Mouse (Mus musculus): ENCODE data around the gene Kctd19.
A peak's percentile ranks its signal among the peaks of the same experiment; 100 is the strongest.

Kctd19 gene

DNA sequence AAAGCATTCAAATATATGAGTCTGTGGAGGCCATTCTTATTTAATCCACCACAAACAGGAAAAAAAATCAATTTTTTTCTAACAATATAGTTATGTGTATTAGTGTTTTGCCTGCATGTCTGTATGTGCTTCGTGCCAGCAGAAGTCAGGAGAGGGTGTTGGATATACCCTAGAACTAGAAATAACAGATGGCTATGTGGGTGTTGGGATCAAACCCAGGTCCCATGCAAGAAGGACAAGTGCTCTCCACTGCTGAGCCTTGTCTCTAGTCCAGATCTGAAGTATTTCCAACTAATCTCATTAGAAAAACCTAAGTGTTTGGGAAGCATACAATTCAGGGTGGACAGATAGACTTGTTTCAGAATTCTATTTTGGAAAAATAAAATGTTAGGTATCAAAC, 8.7 kb upstream of the Kctd19 start:
- DNase-seq (ENCODE audit: low spot score), result no peak

DNA sequence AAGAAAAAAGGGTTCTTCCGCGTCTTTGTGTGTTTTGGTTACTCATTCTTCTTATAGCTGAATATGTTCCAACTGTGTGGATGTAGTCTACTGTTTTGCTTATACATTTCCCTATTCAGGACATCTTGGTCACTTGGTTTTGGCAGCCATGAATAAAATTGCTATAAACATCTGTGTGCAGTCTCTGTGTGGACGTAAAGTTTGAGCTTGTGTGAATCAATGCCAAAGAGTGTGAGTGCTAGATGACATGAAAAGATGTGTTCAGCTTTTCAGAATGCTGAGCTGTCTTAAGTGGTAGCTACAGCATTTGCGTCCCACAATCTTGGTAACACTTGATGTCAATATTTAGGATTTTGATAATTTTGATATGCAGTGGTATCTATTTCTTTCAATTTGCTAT, 6.5 kb upstream of the Kctd19 start:
- no peak for DNase-seq (ENCODE audit: low spot score)

DNA sequence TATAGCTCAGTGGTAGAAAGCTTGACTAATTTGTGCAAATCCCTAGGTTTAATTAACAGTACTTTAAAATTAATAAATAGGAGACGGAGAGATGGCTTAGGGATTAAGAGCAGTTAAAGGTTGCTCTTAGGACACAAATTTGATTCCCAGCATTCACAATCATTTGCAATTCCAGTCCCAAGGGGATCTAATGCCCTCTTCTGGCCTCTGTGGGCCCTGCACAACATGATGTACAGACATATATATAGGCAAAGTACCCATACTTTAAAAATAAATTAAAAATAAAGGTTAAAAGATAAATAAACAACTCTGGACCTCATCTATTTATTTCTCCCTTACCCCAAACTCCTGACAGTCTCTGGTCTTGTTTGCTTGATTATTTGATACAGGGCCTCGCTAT, 5.7 kb upstream of the Kctd19 start:
- no peak for DNase-seq (ENCODE audit: low spot score)

DNA sequence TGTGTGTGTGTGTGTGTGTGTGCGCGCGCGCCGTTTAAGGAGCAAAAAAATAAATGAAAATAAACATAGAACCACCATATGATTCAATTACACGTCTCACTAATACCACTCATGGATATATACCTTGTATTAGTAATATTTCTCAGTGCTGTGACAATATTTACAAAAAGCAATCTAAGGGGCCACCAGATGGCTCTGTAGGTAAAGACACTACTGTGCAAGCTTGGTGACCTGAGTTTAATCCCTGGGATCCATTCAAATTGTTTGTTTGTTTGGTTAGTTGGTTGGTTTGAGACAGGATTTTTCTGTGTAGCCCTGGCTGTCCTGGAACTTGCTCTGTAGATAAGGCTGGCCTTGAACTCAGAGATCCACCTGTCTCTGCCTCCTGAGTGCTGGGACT, 3.4 kb downstream of the Kctd19 start:
- DNase-seq (ENCODE audit: low spot score), result peak; percentile 45

DNA sequence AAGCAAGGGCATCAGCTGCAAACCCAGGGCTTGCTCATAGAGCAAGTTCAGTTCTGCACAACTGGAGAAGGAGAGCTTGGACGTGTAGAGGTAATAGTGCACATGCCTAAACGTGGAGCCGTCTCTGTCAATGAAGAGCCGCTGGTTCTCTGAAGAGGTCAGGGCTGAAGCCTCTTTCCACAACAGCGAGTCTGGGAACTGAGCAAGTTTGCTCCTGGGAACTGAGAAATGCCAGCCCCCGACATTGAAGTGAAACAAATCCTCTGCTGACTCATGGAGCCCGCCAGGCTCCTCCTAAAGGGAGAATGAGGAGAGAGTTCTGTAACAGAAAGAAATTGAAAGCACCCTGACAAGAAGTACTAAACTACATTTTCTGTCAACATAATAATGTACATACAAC, 5.0 kb downstream of the Kctd19 start:
- no peak for DNase-seq (ENCODE audit: low spot score)

DNA sequence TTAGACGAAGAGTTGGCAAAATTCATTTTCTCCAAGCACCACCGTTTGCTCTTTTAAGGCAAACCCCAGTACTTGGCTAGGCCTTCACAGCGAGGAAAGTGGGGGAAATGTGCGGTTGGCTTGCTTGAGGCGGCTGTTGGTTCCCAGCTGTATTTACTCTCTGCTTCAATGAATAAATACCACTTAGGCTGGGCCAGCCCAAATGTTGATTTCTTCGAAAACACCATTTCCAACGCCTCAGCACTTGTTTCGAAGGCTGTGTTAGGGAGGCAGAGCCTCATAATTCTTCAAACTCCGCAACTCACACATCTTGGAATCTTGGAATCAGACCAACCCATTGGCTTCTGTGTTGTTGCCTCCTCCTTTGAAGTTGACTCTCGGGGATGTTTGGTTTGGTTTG, 6.9 kb downstream of the Kctd19 start:
- no peak for DNase-seq (ENCODE audit: low spot score)

DNA sequence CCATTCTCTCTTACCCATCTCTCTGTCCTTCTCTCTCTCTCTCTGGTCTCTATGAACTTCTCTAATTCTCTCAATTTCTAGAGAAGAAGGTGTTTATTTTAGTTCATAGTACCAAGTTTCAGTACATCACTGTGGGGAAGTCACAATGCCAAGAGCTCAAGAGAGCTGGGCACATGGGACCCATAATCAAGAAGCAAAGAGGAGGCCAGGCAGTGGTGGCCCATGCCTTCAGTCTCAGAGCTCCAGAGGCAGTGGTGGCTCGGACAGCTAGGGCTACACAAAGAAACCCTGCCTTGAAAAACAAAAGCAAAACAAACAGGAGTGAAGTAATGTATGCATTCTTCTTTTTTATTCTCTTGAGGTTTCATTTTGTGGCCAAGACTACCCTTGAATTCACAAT, 8.8 kb downstream of the Kctd19 start:
- no peak for DNase-seq (ENCODE audit: low spot score)

DNA sequence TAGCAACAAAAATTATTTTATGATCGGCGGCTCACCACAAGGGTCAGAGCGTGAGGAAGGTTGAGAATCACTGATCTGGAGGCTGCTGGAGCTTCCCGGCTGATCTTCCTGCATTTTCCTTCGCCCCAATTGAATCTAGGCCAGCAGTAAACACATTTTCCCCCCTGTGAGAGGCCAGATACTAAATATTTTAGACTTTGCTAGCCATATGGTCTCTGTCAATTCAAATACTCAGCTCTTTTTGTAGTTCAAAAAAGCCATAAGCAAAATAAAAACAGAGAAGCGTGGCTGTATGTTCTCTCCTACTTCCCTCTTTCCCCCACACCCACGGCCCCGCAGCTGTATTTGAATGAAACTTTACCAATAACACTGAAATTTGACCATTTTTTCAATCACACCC, 9.8 kb downstream of the Kctd19 start:
- DNase-seq (ENCODE audit: low spot score), result no peak

DNA sequence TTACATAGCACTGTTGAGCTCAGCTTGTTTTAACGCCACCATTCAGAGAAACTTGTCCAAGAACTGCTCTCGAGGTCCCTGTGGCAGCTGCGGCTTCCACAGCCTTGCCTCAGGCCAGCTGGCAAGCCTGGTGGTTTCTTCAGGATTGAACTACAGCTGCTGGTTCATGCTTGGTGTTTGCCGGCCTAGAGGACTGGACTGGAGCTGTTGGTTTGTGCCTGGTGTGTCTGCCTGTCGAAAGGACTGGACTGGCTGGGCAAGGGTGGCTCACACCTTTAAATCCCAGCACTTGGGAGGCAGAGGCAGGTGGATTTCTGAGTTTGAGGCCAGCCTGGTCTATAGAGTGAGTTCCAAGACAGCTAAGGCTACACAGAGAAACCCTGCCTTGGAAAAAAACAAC, 13.3 kb downstream of the Kctd19 start:
- no peak for DNase-seq (ENCODE audit: low spot score)

DNA sequence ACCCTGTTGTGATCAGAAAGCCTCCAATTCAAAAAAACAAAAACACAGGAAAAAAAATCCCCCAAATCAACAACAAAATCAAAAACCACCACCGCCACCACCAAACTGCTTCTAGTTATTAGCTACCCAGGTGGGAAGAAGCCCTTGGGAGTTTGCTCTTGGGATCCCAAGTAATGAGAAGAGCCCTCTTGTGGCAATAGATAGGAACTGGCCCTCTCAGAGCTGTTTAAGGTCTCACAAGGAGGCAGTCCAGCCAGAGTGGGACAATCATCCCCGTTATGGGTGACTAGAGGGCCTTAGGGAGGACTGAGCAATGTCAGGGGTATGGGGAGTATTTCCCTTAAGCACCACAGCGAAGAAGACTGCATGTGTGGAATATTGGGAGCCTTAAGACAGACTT, 15.6 kb downstream of the Kctd19 start:
- DNase-seq (ENCODE audit: low spot score), result peak; percentile 75

DNA sequence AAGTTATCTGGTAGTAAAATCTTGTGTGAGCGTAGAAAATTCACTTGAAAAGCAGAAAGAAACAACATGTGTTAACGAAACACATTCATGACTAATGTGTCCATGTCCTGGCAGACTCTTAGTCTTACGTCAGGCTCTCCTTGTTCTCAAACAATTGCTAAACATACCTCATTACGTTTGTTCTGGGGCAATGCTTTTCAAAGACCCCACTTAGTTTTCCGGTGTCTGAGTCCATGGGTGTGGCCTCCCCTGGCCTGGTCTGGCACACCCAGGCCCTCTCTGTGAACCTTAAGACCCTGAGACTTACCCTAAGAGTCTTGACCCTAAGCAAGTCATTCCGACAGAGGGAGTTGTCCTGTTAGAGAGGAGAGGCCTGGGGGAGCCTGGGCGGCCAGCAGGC, 19.4 kb downstream of the Kctd19 start:
- no peak for DNase-seq (ENCODE audit: low spot score)

DNA sequence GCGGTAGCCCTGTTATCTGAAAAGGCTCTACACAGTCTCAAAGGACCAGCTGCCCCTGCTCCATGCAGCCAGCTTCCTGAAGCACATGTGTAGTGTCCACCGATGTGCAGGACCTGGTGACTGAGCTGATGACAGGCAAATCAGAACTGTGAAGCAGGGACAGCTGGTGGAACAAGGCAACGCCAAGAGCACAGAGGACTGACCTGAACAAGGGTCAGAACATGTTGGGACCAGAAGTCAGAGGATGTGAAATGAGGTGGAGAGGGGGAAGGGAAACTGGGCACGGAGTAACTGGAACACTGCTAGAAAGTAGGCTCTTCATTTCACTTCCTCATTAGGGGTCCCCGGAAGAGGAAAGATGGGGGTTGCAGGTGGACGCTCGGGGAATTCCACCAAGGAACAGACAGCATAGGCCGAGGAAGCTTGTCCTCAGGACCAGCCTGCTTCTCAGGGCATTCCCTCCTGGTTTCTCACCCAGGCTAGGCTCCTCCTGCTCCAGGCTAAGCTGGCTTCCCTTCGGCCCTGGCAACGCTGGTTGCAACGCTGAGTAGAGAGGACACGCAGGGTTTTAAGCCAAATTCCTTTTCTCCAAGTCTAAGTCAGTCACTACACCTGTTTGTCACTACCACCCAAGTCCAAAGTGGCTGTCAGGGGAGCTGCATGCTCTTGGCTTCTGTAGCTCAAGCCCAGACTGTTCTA, 20.1 kb downstream of the Kctd19 start:
- DNase-seq (ENCODE audit: low spot score), result no peak

DNA sequence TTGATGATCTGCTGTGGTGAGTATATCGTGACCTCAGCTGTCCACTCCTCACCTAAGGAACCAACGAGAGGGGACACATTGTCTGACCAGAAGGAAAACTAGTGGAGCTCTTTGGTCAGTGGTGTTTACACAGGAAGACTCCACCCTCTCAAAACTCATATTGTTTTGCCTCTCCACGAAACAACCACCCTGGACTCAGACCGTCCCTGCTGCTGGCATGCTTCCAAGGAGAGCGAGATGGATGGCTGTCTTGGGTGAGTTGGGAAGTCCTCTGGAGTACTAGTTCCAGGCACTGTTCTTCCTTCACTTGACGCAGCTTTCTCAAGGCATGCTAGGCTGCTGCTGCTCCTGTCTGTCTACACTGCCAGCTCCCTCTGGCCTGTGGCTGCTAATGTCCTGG, 24.2 kb downstream of the Kctd19 start:
- DNase-seq (ENCODE audit: low spot score), result peak; percentile 54

DNA sequence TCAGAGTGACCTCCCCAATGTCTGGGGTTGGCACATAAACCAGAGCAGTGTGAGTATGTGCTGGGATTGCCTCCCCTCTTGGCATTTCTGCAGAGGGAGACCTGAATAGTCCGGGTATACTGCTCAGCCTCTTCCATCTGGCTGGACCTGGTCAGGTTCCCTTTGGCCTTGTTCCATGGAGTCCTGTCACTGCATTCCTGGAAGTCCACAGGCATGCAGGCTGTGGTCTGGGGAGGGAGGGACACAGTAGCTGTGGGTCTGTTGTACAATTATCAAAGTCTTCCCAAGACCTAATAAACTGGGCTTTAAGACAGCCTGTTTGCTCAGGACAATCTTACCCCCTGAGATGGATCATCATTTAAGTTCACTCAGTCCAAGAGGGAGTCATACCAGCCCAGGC, 26.2 kb downstream of the Kctd19 start:
- no peak for DNase-seq (ENCODE audit: low spot score)

DNA sequence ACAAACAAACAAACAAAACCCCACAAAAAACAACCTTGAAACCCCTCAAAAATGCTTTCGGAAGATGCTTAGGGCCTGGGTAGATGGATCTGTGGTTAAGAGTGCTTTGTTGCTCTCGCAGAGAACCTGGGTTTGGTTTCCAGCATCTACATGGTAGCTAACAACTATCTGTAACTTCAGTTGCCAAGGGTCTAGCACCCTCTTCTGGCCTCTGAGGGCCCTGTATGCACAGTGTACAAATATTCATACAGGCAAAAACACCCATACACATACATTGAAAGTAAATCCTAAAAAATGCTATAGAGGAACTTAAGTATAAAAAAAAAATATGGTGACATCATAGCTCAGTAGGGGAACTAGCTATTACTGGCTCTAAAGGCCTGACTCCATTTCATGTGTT, 29.2 kb downstream of the Kctd19 start:
- no peak for DNase-seq (ENCODE audit: low spot score)

DNA sequence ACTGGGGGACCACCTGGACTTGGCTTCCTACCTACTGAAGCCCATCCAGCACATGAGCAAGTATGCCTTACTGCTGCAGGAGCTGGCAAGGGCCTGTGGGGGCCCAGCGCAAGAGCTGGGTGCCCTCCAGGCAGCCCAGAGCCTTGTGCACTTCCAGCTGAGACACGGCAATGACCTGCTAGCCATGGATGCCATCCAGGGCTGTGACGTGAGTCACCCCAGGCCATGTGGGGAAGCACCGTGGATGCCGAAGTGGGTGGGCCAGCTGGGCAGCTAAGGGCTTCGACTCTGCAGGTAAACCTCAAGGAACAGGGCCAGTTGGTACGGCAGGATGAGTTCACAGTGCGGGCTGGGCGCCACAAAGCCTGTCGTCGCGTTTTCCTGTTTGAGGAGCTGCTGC, 33.0 kb downstream of the Kctd19 start:
- no peak for DNase-seq (ENCODE audit: low spot score)

DNA sequence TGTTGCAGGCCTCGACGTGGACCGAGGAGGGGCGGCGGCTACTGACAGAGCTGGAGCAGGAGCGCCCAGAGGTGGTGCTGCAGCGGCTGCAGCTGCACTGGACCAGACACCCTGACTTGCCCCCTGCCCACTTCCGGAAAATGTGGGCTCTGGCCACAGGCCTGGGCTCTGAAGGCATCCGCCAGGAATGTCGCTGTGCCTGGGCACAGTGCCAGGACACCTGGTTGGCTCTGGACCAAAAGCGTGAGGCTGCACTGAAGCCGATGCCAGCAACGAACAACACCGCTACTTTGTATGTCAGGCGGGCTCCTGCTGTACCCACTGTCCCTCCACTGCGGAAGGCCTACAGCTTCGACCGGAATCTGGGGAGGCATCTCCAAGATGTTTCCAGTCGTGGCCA, 34.6 kb downstream of the Kctd19 start:
- DNase-seq (ENCODE audit: low spot score), result no peak

DNA sequence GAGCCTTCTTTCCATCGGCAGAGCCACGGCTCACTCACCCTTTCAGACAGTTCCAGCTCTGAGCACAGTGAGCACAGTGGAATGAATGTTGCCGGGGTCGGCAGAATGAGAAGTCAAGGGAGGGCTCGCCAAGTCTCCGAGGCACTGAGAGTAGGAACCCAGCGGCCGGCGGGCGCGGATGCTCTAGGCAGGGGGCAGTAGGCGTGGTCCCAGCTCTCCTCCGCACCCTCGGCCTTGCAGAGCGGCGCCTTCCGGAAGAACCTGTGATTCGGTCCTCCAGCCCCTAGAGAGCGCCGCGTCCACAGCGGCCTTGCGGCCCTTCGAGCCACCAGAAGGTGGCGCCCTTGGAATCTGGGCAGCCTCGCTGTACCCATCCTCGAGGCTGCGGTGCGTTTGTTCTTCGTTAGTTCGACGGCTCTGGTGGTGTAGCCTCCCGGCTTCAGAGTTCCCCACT, 38.8 kb downstream of the Kctd19 start:
- no peak for DNase-seq (ENCODE audit: low spot score)

DNA sequence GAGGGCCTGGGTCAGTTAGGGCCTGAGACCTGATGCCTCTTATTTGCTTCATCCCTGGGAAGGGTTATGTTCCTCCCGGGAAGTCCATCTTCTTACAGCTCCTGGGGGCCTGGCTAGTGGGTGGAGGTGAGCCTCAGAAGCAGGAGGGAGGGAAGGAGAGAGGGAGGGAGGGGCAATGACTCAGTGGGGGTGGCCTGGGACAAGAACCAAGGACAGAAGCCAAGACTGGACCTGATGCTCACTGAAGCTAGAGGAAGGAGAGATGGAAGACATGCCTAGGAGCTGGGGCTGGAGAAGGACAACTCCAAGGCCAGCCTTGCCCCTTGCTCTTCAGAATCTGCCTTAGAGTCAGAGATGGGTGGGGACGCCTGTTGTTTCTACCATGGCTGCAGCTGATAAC, 40.3 kb downstream of the Kctd19 start, which contains the start of gene Plekhg4:
TSS of gene Plekhg4 (plus strand) at position 243 of the 400 bp plus-strand sequence.
- no peak for DNase-seq (ENCODE audit: low spot score)

DNA sequence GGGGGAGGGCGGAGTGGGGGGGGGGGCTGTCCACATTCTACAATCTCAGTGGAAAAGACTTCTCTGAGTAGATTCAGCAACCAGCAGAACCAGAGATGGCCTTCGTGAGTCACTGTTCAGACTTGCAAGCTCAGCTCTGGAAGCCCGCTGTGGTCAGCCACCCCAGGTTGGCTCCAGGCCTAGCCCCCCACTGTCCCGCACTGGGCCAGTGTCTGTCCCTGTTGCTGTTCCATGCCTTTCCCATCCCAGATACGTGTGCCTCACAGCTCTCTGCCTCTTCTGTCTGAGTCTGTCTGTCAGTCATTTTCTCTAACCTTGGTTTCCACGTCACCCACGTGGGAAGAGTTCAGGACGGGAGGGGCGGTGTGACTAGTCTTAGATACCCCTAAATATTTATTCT, 40.8 kb downstream of the Kctd19 start:
- DNase-seq (ENCODE audit: low spot score), result no peak

DNA sequence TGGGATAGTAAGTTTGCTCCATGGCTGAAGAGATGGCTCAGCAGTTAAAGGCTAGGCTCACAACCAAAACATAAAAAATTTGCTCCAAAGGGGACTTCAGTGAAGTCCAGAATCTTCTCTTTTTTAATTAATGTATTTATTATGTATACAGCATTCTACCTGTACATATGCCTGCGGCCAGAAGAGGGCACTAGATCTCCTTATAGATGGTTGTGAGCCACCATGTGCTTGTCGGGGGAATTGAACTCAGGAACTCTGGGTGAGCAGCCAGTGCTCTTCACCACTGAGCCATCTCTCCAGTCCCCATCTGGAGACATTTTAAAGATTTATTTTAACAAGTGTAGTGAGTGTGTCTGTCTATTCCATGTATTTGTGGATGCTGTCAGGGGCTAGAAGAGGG, 46.2 kb downstream of the Kctd19 start:
- DNase-seq (ENCODE audit: low spot score), result peak; percentile 43

DNA sequence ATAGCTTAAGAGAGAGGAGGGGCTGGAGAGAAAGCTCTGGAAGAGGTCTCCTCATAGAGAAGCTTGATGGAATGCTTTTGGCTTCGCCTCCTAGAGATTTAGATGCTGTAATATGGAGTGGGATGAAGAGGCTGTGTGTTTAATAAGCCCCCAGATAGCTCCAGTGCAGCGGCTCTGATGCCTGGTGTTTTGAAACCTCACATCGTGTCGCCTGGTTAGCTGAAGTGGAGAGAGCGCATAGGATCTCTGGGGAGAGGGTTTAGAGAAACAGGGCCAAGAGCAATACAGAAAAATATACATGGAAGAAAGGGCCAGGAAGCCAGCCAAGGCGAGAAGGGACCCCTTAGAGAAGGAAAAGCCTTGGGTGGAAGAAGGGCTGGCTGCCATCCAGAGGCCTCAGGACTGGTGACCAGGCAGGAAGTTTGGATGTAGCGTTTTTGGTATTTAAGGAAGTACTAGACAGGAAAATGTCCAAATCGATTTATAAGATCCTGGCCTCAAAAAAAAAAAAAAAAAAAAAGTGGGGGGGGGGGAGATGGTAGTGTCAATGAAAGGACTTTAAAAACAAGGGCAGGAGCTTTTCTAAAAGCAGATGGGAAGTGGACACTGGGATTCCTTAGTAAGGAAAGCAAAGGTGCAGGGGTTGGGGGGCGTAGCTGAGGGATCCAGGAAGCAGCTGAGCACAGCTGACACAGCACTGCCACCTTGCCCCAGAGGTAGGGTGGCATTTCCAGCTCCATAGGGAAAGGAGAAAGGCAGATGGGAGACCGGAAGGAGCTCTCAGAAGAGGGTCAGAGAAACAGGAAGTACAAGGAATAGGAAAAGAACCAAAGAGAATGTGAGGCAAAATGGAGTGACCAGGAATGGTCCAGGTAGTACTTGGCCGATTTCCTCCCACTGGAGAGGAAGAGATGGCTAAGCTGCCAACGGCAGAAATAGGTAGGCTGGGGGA, 51.3 kb downstream of the Kctd19 start:
- no peak for DNase-seq (ENCODE audit: low spot score)

DNA sequence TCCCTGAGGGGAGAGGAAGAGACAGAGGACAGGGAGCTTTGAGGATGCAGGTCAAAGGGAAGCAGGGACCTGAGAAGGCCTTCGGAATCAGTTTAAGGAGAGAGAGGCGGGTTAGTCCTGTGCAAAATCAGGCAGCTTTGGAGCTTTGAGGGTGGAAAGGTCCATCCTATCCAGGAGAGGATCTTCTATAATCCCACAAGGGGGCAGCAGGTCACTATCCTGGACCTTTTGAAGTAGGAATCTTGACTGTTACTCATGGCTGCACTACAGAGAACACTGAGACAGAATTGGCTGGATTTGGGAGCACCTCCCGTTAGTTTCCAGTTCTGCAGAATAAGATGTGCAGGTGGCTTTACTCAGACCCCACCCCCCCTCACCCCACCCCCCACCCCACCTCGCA, 53.7 kb downstream of the Kctd19 start:
- peak; percentile 64 for DNase-seq (ENCODE audit: low spot score)
